Mouse (Mus musculus) heart, embryonic 15.5 days (tissue): ENCODE results near the gene Cldn2. TPM values are rescaled to one million over a fixed set of nuclear protein-coding genes. Genes with fewer than 3 reads are reported as not detected.
"Not testable (repeated sequence)": the region's sequence is repeated elsewhere in the genome, so short reads cannot be mapped to it uniquely, and the experiment has no call there.

Experiments used
- ATAC-seq: fragments of 200-750 bp; cut with Nextera tagmentation; replicated peaks from 2 replicates; pipeline ENCODE4 v1.8.0; 2017; ENCODE audit warnings: low read depth, moderate TSS enrichment; ENCODE audit not compliant: insufficient number of reproducible peaks, insufficient read depth, low FRiP score
- H3K27ac ChIP-seq: fragments of 300-500 bp; sonication (generic); 2 replicates; pipeline ENCODE4 v1.5.1; 2015; ENCODE audit warnings: mild to moderate bottlenecking, inconsistent platforms
- H3K27me3 ChIP-seq: fragments of 300-500 bp; sonication (generic); 2 replicates; pipeline ENCODE4 v1.6.1; 2015; ENCODE audit warnings: inconsistent platforms
- H3K36me3 ChIP-seq: fragments of 300-500 bp; sonication (generic); 2 replicates; pipeline ENCODE4 v1.6.1; 2015; ENCODE audit warnings: mild to moderate bottlenecking, inconsistent platforms
- H3K4me1 ChIP-seq: fragments of 300-500 bp; sonication (generic); replicated peaks from 2 replicates; pipeline ENCODE4 v1.6.1; 2015; ENCODE audit warnings: inconsistent platforms
- H3K4me2 ChIP-seq: fragments of 300-500 bp; sonication (generic); 2 replicates; pipeline ENCODE4 v1.6.1; 2015; ENCODE audit warnings: inconsistent platforms, mild to moderate bottlenecking, moderate library complexity
- H3K4me3 ChIP-seq: fragments of 300-500 bp; sonication (generic); 2 replicates; pipeline ENCODE4 v1.5.1; 2015; ENCODE audit warnings: mild to moderate bottlenecking, inconsistent platforms
- H3K9ac ChIP-seq: fragments of 300-500 bp; sonication (generic); 2 replicates; pipeline ENCODE4 v1.6.1; 2015; ENCODE audit warnings: mild to moderate bottlenecking, inconsistent platforms
- H3K9me3 ChIP-seq: fragments of 300-500 bp; sonication (generic); replicated peaks from 2 replicates; pipeline ENCODE4 v1.6.1; 2016; ENCODE audit warnings: inconsistent platforms
- WGBS: fragments of 180-500 bp; shearing (Covaris S2); methylation state at CpG from one replicate; pipeline ENCODE4 v1.1.7; 2015; ENCODE audit warnings: mixed read lengths; 5-methylcytosine and 5-hydroxymethylcytosine counted together
- polyA plus RNA-seq: library from polyadenylated mRNA; unstranded; fragments of >200 nt; fragmentation: Nextera tagmentation; extraction: Ambion mirVana; gene quantifications from 2 replicates; pipeline ENCODE4 v1.2.1, GENCODE M21; 2015

Cldn2 gene
- polyA plus RNA-seq = 0.19 and 0.72 TPM in 2 replicates

DNA sequence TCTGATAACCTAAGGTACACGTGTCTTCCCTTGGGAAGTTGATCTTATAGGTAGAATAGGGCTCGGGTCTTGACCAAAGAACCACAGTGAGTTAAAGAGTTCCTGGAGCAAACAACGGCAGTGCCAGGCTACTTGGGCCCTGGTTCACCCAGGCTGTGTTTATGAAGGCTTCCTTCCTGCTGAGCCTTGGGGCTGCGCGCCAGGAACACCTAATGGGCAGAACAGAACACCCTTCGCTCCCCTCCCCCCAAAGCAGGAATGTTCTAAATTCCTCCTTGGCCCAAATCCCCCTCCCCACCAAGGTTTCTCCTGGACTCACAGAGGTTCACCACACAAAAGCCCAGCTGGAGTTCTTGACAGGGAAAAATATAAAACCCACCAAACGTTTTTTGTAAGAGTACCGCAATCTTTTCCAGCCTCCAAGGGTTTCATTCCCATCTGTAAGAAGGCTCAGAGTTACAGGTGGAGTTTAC is at the start of gene Cldn2:
Gene Cldn2 (plus strand): TSS at position 423 of the 473 bp plus-strand sequence.
- Histone ChIP-seq H3K9me3 (no peaks in the 10 kb centered on the region), H3K27me3 (0 out of 2 replicates have a peak, but pooled peaks cover 3% of the 10 kb centered on the region), H3K4me3 (no peak within 1 kb of the TSS), H3K9ac (no peak within 1 kb of the TSS), H3K27ac (no peak within 1 kb of the TSS), H3K36me3 (no peaks in the 10 kb centered on the region), H3K4me2 (no peak within 1 kb of the TSS), H3K4me1 (no peaks in the 10 kb centered on the region)
- WGBS = 67% methylated on average over 8 of the region's 8 CpGs
- ATAC-seq = no peak

DNA sequence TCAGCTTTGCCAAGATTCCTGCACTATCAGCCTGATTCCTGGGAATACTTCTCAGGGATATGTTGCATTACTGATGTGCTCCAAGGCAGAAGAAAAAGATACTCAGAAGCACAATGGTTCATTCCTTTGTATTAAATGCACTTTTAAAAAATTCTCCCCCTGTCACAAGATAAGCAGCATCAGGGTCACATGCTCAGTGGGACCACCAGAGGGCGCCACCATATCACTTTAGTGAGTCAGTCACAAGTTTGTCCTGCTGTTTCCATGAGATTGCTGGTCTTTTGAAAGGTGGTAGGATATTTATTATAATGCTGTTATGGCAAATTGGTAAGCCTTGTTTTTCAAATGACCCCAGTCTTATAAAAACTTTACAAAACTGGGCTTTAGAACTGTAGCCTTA is 48.8 kb upstream of the Cldn2 start:
- Histone ChIP-seq H3K4me2 (no peak overlapping the region), H3K9ac (no peak overlapping the region), H3K4me1 (no peaks in the 10 kb centered on the region), H3K4me3 (no peak overlapping the region), H3K9me3 (no peaks in the 10 kb centered on the region), H3K36me3 (no peaks in the 10 kb centered on the region), H3K27me3 (no peaks in the 10 kb centered on the region), H3K27ac (no peak overlapping the region)
- no peak for ATAC-seq
- 0% methylated on average over 1 of the region's 1 CpGs for WGBS

DNA sequence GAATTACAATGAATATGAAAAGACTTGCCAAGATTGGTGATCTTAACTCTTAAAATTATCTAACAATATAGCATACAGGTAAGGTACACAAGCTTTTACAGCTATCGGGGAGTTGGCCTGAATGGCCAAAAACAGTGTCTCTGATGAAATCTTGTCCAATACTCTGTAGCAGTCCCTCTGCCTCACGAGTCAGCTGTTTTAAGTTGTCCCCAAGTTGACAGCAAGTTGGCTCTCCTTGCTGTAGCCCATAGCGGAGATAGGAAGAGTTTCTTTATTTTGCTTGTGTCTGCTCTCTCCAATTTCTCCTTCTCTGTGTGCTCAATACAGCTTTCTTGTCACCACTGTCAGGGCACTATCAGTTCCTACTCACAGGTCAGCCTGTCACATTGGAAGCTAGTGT is 42.0 kb upstream of the Cldn2 start:
- H3K4me3 ChIP-seq, H3K27me3 ChIP-seq, H3K4me1 ChIP-seq, ATAC-seq, H3K36me3 ChIP-seq, H3K9me3 ChIP-seq, H3K27ac ChIP-seq, H3K9ac ChIP-seq, H3K4me2 ChIP-seq: not testable (repeated sequence)
- WGBS = 55% methylated on average over 3 of the region's 3 CpGs

DNA sequence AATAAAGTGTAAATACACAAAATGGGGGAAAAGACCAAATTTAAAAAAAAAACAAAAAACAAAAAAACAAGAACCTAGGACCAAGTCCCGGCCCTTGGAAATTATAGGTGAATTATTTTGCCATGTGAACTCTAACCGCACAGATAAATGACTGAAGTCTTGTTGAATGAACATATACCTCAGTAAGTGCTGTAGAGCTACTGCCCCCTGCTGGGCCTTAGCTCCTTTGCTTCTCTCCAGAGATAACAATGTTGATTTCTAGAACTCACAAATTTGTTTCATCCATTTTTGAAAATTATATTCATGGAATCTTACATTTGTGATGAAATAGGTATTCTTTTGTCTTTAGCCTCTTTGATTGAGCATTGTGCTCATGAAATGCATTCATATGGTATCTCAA is 38.1 kb upstream of the Cldn2 start:
- no peaks in the 10 kb centered on the region for H3K36me3 ChIP-seq
- no peaks in the 10 kb centered on the region for H3K9me3 ChIP-seq
- 70% methylated on average over 2 of the region's 2 CpGs for WGBS
- no peak overlapping the region for H3K9ac ChIP-seq
- H3K4me3 ChIP-seq = no peak overlapping the region
- H3K4me1 ChIP-seq = no peaks in the 10 kb centered on the region
- no peak overlapping the region for H3K4me2 ChIP-seq
- no peak overlapping the region for H3K27ac ChIP-seq
- ATAC-seq = no peak
- H3K27me3 ChIP-seq = no peaks in the 10 kb centered on the region

DNA sequence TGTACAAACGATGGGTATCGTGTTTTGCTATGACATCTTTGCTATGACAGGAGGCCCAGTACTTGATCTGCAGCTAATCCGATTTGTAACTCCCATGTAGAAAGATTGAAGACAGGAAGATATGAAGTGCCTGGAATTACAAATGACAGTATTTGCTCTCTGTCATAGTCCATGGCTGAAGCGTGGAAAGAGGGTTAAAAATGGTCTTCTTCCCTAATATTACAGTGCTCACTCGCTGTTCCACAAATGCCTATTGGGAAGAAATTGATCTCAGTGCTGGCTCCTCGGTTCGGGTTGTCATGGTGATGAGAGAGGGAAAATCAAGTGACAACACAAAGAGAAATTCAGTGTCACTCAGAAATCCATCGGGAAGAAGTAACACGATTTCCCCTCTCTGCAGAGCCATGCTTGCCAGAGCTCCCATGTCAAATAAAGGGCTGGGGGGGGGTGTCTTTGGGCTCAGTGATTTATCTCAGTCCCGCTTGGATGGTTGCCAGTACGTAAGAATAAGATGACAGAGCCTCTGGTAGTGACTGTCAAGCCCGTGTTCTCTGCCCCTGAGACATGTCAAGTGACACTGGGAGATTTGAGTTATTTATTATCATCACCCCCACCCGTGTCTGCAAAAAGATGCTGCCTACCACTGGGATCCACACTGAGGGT is 30.5 kb upstream of the Cldn2 start:
- Histone ChIP-seq H3K27me3 (no peaks in the 10 kb centered on the region), H3K4me2 (no peak overlapping the region), H3K36me3 (no peaks in the 10 kb centered on the region), H3K9me3 (no peaks in the 10 kb centered on the region), H3K4me3 (no peak overlapping the region), H3K27ac (no peak overlapping the region), H3K4me1 (no peaks in the 10 kb centered on the region; the same call in none of the 2 replicates), H3K9ac (no peak overlapping the region)
- 53% methylated on average over 13 of the region's 13 CpGs for WGBS
- no peak for ATAC-seq

DNA sequence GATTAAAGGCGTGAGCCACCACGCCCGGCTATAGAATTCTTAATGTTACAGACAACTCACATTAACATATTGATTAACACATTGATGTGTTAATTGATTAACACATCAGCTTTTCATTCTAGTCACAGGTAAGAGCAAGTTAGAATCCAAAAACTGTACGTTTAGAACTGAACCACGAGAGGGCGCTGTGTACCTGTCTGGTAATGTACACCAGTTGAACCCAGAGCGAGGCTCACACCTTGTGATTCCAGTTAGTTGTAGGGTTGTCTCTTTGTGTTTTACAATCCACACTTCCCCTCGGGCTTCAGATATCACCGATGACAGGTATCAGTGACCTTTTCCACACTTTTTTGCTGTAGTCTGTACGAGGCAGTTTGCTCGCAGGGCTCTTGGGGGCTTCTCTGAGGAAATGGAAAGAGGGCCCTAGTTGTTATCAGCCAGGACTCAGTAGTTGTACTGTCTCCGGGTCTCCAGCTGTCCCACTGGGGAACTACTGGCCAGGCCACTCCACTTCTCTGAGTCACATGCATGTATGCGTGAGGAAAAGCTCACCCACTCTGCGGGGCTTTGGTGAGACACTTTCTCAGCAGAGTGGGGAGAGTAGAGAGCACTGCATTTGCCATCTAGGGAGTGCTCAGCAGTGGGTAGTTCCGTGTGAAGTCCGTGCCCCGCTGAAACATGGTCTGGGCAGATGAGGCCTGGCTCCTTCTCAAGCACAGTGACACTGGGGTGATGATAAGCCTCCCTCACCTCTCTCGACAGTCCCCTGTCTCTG is 26.1 kb upstream of the Cldn2 start:
- no peak overlapping the region for H3K27ac ChIP-seq
- H3K27me3 ChIP-seq = no peaks in the 10 kb centered on the region
- 20% methylated on average over 18 of the region's 18 CpGs for WGBS
- no peaks in the 10 kb centered on the region for H3K36me3 ChIP-seq
- H3K9ac ChIP-seq = no peak overlapping the region
- H3K4me1 ChIP-seq = no peaks in the 10 kb centered on the region; the same call in none of the 2 replicates
- H3K9me3 ChIP-seq = no peaks in the 10 kb centered on the region
- no peak for ATAC-seq
- H3K4me3 ChIP-seq = peak overlapping the region; percentile 4; the same call in 1 of the 2 replicates
- H3K4me2 ChIP-seq = peak overlapping the region; percentile 47

DNA sequence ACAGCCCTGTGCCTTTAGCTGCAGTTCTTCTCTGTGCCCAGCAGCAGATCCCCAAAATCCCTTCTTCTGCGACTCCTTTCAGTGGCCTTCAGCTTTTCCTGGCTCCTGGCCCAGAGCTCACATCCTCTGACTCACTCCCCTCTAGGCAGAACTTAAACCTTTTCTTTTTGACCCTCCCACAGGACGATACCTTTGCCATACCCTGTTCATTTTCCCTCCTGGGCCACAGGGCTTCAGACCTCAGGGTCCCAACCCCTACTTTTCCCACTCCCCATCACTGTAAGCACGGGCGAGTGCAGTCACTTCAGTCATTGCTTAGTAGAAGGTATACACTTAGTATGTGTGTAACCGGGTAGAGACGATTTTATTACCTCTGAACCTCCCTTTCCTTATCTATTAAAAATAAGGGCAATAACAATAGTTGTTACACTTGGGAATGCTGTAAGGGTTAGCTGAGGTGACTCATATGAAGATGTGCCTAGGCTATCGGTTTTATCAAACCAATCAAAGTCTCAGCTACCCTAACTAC is 25.5 kb upstream of the Cldn2 start:
- no peaks in the 10 kb centered on the region for H3K9me3 ChIP-seq
- peak overlapping the region; percentile 47; the same call in 1 of the 2 replicates for H3K4me2 ChIP-seq
- no peaks in the 10 kb centered on the region for H3K27me3 ChIP-seq
- no peak overlapping the region for H3K27ac ChIP-seq
- ATAC-seq = no peak
- H3K36me3 ChIP-seq = no peaks in the 10 kb centered on the region
- 51% methylated on average over 7 of the region's 7 CpGs for WGBS
- H3K9ac ChIP-seq = no peak overlapping the region
- H3K4me1 ChIP-seq = no peaks in the 10 kb centered on the region; the same call in none of the 2 replicates
- H3K4me3 ChIP-seq = 0 out of 2 replicates have a peak overlapping the region, but pooled peaks have one; percentile 4

DNA sequence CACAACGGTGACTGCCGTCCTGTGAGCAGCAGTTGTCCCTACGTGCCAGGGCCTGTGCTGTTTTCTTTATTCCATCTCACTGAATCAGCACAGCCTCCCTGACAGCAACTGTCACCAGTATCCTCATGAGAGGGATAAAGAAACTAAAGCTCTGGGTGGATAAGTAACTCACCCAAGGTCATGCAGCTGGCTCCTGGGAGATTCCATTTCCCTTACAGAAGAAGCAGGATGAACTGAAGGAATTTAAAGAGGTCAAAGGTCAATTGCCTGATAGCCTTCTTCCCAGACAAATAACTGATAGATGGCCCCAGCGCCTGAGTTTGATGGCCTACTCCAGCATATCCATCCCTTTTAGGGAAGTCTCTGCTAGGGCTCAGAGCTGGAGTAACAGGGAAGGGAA is 23.3 kb upstream of the Cldn2 start:
- Histone ChIP-seq H3K36me3 (no peaks in the 10 kb centered on the region), H3K9me3 (no peaks in the 10 kb centered on the region), H3K4me2 (no peak overlapping the region), H3K4me3 (no peak overlapping the region), H3K4me1 (no peaks in the 10 kb centered on the region; the same call in none of the 2 replicates), H3K27ac (no peak overlapping the region), H3K27me3 (no peaks in the 10 kb centered on the region), H3K9ac (no peak overlapping the region)
- 52% methylated on average over 4 of the region's 4 CpGs for WGBS
- ATAC-seq = no peak

DNA sequence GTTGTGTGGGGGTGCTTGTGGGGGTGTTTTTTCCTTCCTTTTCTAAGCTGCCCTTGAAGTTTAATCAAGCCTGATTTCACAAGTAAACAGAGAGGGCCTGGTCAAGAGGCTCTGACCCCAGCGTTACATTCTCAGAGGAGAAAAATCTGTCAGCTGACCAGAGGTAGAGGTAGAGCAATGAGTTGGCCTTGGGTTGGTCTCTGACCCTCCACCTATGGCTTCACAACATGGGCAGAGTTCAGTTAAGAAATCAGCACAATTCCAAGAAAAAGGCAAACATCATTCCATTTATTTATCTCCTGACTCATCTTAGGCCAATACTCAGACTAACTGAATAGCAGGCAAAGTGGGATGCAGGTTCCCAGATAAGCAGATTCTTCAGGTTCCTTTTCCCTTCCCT is 21.7 kb upstream of the Cldn2 start:
- WGBS = 73% methylated on average over 1 of the region's 1 CpGs

DNA sequence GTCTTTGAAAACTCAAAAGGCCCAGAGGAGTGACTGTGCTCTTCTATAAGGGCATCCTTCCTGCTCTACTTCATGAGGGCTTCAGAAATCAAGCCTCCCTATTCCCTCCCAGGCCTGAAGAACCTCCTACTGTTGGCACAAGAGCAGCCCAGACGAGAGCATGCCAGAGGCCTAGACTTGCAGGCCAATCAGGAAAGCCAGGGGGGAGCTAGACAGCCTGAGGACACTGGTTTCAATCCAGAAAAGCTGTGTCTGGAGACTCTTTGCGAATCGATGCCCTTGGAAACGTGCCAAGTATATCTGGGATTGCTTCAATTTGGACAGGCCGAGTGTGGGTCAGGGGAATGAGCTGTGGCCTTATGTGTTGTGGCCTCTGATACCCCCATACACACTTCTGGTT is 21.2 kb upstream of the Cldn2 start:
- WGBS = 56% methylated on average over 5 of the region's 5 CpGs
- H3K9ac ChIP-seq = no peak overlapping the region
- no peak overlapping the region for H3K4me3 ChIP-seq
- ATAC-seq = no peak
- no peaks in the 10 kb centered on the region for H3K27me3 ChIP-seq
- no peaks in the 10 kb centered on the region for H3K9me3 ChIP-seq
- H3K4me2 ChIP-seq = no peak overlapping the region
- H3K27ac ChIP-seq = no peak overlapping the region
- H3K36me3 ChIP-seq = no peaks in the 10 kb centered on the region
- H3K4me1 ChIP-seq = peaks cover 2% of the 10 kb centered on the region

More for the DNA sequence above, 21.7 kb upstream of the Cldn2 start:
- Histone ChIP-seq H3K9me3 (no peaks in the 10 kb centered on the region), H3K9ac (no peak overlapping the region), H3K4me2 (no peak overlapping the region), H3K27me3 (no peaks in the 10 kb centered on the region), H3K4me1 (peaks cover 2% of the 10 kb centered on the region), H3K4me3 (no peak overlapping the region), H3K36me3 (no peaks in the 10 kb centered on the region), H3K27ac (no peak overlapping the region)
- ATAC-seq = no peak

DNA sequence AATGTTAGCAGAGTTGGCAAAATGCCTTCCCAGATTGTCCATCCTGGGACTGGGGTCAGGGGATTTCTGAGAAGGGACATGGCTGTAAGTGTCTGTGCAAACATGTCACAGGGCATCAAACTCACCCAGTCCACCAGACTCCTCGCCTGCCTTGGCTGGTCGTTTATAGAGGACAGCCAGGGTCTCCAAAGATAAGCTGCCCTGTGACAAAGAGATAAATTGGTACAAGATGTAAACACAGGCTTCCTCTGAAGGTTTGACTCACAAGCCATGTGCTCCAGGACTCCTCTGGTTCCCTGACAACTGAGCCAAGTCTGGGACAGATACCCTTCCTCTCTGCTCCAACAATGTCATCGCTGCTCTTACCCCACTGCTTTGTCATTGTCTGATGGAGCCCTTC is 19.6 kb upstream of the Cldn2 start:
- 31% methylated on average over 3 of the region's 3 CpGs for WGBS
- H3K4me3 ChIP-seq = no peak overlapping the region
- no peak overlapping the region for H3K4me2 ChIP-seq
- no peaks in the 10 kb centered on the region for H3K27me3 ChIP-seq
- H3K9ac ChIP-seq = no peak overlapping the region
- no peak overlapping the region for H3K27ac ChIP-seq
- no peaks in the 10 kb centered on the region for H3K36me3 ChIP-seq
- H3K4me1 ChIP-seq = 0 out of 2 replicates have a peak, but pooled peaks cover 2% of the 10 kb centered on the region
- no peaks in the 10 kb centered on the region for H3K9me3 ChIP-seq
- no peak for ATAC-seq
